8 mouse cellular contexts compared by ENCODE assay signal in genomic region chr7:6729061-6729817, GRCm38 (mm10). TPM values are rescaled to one million over a fixed set of nuclear protein-coding genes. Genes with fewer than 3 reads are reported as not detected.
A peak's percentile ranks its signal among the peaks of the same experiment; 100 is the strongest.
DNase-seq lines count a peak whose midpoint lies in the region; ATAC-seq and TF ChIP-seq lines count a peak whose summit lies in the region.

No protein-coding gene starts in this region.

- H3K4me1 ChIP-seq in hindbrain, postnatal 0 days (ENCODE audit: insufficient read depth, low read length), result no peaks in the 10 kb centered on the region

- peak; percentile 94 for DNase-seq in adrenal gland, adult 8-10 months
- peak; percentile 92 for DNase-seq in embryo, embryonic 10 days (ENCODE audit: low spot score)
- DNase-seq in gastrocnemius, postnatal 10 days, result peak; percentile 94
- peak; percentile 96 for DNase-seq in hindbrain, postnatal 0 days (ENCODE audit: low spot score)
- peak; percentile 89 to 93 for DNase-seq in left cerebral cortex, adult 2 months (ENCODE audit: extremely low spot score in 1 of 2, low spot score in 2 of 2)
- peak; percentile 95 to 97 for DNase-seq in lung, postnatal 4 days
- peak; percentile 97 for DNase-seq in right cerebral cortex, adult 18-20 months
- DNase-seq in urinary bladder, postnatal 4 days (ENCODE audit: low spot score in 2 of 2), result peak; percentile 93 to 96

- ATAC-seq in hindbrain, postnatal 0 days, result peak; percentile 50

- peak overlapping the region; percentile 60 for H3K4me3 ChIP-seq in hindbrain, postnatal 0 days (ENCODE audit: low read length)
- peak overlapping the region; percentile 74 for H3K4me3 ChIP-seq in left cerebral cortex, adult 2 months

- H3K9ac ChIP-seq in hindbrain, postnatal 0 days (replicated peaks; ENCODE audit: low read length), result peak overlapping the region; percentile 76

- H3K9me3 ChIP-seq in hindbrain, postnatal 0 days (ENCODE audit: low read length), result 0 out of 2 replicates have a peak, but pooled peaks cover 5% of the 10 kb centered on the region

- H3K27me3 ChIP-seq in hindbrain, postnatal 0 days (ENCODE audit: insufficient read depth, low read length), result no peaks in the 10 kb centered on the region

- H3K36me3 ChIP-seq in hindbrain, postnatal 0 days (ENCODE audit: insufficient read depth, low read length), result peaks cover 5% of the 10 kb centered on the region; the same call in 1 of the 2 replicates

- 52% methylated on average over 37 of the region's 37 CpGs for WGBS in hindbrain, postnatal 0 days

- peak; percentile 49 for TF ChIP-seq CTCF in hindbrain, postnatal 0 days (IDR thresholded peaks at IDR 0.05; ENCODE audit: low read depth)
- TF ChIP-seq CTCF in left cerebral cortex, adult 2 months (IDR thresholded peaks at IDR 0.05), result peak; percentile 30

- intact Hi-C loops in left cerebral cortex, adult 2 months (cut with DNase I), result loop anchor here (1.0 to 10.0 kb wide), 2 partner anchors 189 to 364 kb away; partner anchors contain the start of gene Zfp78

- H3K27ac ChIP-seq in hindbrain, postnatal 0 days, result peak overlapping the region; percentile 94
- H3K27ac ChIP-seq in left cerebral cortex, adult 2 months, result peak overlapping the region; percentile 92

- peak overlapping the region; percentile 53 for H3K4me2 ChIP-seq in hindbrain, postnatal 0 days (ENCODE audit: low read depth, low read length)

RNA-seq across cellular contexts. Expression of gene Peg3, which starts 1.0 kb away (rescaled TPM):
- total RNA-seq in adrenal gland, adult 8-10 months (2022), result 10 to 100 TPM; 34.9 to 51.0 (median 38.2) TPM
- 100 to 1,000 TPM; 160 to 196 TPM for total RNA-seq in gastrocnemius, postnatal 10 days (2021)
- 122 and 132 TPM in 2 replicates for total RNA-seq in hindbrain, postnatal 0 days (2014; rRNA removed)
- polyA plus RNA-seq in hindbrain, postnatal 0 days (2015; fragmentation: Nextera tagmentation; extraction: Ambion mirVana), result 67.6 and 75.5 TPM in 2 replicates
- 100 to 1,000 TPM; 217 to 241 TPM for total RNA-seq in left cerebral cortex, adult 2 months (2021)

RNA-seq across cellular contexts. Expression of gene Usp29, which starts 1.1 kb away (rescaled TPM):
- total RNA-seq in adrenal gland, adult 8-10 months (2022), result 1 to 10 TPM; 1.6 to 2.0 (median 1.8) TPM
- total RNA-seq in gastrocnemius, postnatal 10 days (2021), result 1 to 10 TPM; 5.9 to 6.5 TPM
- total RNA-seq in hindbrain, postnatal 0 days (2014; rRNA removed), result 67.4 and 69.2 TPM in 2 replicates
- 30.4 and 32.1 TPM in 2 replicates for polyA plus RNA-seq in hindbrain, postnatal 0 days (2015; fragmentation: Nextera tagmentation; extraction: Ambion mirVana)
- total RNA-seq in left cerebral cortex, adult 2 months (2021), result 10 to 100 TPM; 38.7 to 47.2 TPM

RNA-seq across cellular contexts. Expression of gene Zim1, which starts 33.0 kb away (rescaled TPM):
- total RNA-seq in adrenal gland, adult 8-10 months (2022), result 1 to 10 TPM; 2.5 to 4.0 (median 3.0) TPM
- total RNA-seq in gastrocnemius, postnatal 10 days (2021), result 100 to 1,000 TPM; 112 to 137 TPM
- 26.2 and 30.8 TPM in 2 replicates for total RNA-seq in hindbrain, postnatal 0 days (2014; rRNA removed)
- 4.2 and 6.3 TPM in 2 replicates for polyA plus RNA-seq in hindbrain, postnatal 0 days (2015; fragmentation: Nextera tagmentation; extraction: Ambion mirVana)
- 1 to 10 TPM; 4.5 to 7.8 TPM for total RNA-seq in left cerebral cortex, adult 2 months (2021)

Comparison
In these comparisons a context has a peak if more than half of its experiments do, and no peak if none do; other contexts are left out.
1. Peak in every context shown above with its lines: DNase-seq, ATAC-seq, H3K4me3 ChIP-seq and H3K27ac ChIP-seq.